Mouse (Mus musculus) thymus, postnatal 14 days (tissue): Measurements from ENCODE around the gene Dda1.

ENCODE experiments used
- DNase-seq: peaks from one replicate; pipeline ENCODE4 v3.0.0; 2021

The Dda1 gene

GRCm38 (mm10) chr8:71497077-71497645, 28.2 kb downstream of the Dda1 start:
- DNase-seq = no peak

DNA sequence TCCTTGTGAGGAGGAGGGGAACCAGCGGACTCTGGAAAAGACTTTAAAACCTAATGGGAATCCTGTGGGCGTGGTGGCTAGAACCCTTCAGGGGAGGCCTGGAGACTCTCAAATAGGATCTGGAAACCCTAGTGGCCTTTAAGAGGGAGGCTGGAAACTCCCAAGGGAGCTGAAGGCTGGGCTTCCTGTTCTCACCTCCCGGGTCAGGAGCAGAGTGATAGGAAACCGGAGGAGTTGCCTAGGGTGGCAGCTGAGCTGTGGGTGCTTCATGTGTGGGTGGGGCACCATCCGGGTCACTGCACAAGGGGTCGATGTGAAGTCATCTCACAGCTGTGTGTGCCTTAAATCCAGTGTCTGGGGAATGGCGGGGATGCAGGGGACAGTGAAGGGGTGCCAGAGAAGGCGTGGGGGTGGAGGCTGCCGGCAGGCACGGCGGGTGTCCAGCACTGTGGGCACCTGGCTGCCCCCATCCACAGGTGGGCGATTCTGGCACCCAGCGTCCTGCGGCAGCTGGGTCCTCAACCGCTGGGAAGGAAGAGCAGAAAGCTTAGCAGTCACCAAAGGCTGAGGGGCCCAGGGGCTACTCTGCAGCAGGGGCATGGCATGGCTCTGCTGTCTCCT, 29.0 kb downstream of the Dda1 start:
- no peak for DNase-seq

DNA sequence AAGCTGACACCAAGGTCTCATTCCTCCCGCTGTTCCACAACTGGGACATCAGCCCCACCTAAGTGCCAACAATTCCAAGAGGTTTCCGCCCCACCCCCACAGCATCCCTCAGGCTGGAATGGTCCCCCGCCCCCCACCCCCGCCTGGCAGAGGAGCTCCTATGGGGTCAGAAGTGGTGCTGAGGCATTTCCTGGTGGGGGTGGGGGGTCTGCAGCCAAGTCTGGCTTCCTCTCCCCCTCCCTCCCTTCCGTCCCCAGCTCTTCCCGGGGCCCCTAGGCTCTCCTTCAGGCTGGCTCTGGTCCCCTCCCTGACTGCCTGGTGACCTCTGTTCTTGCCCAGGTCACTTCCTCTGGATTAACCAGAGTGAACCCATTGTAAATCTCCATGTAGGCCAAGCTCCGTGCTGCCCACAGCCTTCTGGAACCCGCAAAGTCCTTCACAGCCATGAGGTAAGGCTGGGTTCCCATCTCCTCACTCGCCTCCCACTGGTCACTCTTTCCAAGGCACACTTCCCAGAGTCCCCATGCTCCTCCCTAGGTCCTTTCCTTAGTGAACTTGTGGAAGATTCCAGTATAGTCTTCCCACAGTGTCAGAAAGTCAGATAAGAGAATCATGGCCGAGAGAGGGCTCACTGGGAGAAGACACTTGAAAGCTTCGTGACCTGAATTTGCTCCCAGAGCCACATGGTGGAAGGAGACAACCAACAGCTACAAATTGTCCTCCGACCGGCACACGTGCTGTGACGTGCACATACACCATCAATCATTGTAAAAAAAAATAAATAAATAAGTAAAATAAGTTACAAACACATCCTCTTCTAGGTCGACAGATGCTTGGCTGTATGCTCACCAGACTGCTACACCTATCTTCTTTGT, 30.1 kb downstream of the Dda1 start:
- no peak for DNase-seq

GRCm38 (mm10) chr8:71504349-71504748, 35.4 kb downstream of the Dda1 start:
- DNase-seq = no peak

GRCm38 (mm10) chr8:71505326-71505725, 36.3 kb downstream of the Dda1 start:
- no peak for DNase-seq

GRCm38 (mm10) chr8:71505979-71506378, 37.0 kb downstream of the Dda1 start:
- no peak for DNase-seq

DNA sequence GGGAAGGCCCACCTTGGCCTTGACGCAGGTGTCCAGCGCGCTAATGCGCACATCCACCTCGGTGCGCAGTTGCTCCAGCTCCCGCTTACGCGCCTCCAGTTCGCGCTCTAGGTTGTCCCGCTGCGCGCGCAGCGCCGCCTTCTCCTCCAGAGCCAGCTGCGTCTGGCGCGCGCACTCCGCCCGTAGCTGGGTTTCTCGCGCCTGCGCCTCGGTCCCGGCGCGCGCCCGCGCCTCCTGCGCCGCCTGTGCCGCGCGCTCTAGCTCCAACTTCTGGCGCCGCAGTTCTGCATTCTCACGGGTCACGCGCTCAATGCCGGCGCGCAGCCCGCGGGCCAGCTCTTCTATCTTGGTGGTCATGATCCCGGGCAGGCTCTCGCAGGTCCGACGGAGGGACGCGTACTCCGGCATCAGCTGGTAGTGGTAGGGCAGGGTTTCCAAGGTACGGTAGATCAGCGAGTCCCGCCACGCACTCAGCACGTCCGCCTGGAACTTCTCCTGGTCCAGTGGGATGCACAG, 38.6 kb downstream of the Dda1 start:
- peak; percentile 74 for DNase-seq

GRCm38 (mm10) chr8:71509316-71509715, 40.3 kb downstream of the Dda1 start:
- no peak for DNase-seq

DNA sequence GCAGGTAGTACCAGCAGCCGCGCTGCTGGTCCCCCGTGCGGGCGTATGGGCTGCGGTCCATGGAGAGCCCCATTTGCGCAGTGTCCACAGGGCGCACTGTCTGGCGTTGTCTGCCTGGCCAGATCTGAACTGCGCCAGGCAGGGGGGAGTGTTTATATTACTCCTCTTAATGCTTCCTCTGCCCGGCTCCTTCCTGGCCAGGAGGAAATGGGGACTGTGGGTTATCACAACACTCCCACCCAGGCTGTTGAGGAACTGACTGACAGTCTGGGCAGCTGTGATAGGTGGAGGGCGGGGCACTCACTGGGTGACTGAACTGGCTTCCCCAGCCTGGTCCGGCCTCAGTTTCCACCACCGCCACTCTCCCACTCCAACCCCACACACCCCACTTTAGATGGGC, 42.6 kb downstream of the Dda1 start, which contains the start of gene Plvap:
Plvap (minus strand) TSS at position 109 of the 400 bp plus-strand sequence.
- DNase-seq = no peak

GRCm38 (mm10) chr8:71513018-71513754, 44.2 kb downstream of the Dda1 start:
- DNase-seq = no peak

DNA sequence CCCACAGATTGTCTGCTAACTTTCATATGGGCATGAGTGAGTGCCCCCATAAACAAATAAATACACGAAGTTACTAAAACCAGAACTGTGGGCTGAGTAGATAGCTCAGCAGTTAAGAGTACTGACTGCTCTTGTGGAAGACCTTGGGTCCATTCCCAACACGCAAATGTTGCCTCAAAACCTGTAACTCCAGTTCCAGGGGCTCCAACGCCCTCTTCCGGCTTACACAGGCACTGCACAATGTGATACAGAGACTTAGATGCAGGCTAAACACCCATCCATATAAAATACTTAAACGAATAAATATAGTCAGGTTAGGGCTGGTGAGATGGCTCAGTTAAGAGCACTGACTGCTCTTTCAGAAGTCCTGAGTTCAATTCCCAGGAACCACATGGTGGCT, 46.0 kb downstream of the Dda1 start:
- no peak for DNase-seq

DNA sequence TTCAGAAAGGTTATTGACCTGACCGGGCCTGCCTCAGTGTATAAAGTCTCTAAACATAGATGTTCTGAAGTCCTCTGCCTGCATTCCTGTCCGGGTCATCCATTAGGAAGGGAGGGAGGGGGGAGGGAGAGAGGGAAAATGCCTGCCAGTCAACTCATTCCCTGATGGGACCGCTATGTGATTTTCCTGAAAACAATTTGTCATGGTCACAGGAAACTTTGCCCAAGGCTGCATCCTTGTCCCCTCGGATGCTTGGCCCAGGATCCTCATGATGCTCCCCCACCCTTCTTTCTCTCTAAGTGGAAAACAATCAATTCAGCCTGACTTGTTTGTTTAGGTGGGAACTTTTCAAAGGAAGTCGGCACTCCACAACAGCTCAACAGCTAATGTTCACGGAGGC, 47.8 kb downstream of the Dda1 start:
- no peak for DNase-seq

- peak; percentile 66 for DNase-seq
Observed at GRCm38 (mm10) chr8:71519037-71519825, 50.2 kb downstream of the Dda1 start.

DNA sequence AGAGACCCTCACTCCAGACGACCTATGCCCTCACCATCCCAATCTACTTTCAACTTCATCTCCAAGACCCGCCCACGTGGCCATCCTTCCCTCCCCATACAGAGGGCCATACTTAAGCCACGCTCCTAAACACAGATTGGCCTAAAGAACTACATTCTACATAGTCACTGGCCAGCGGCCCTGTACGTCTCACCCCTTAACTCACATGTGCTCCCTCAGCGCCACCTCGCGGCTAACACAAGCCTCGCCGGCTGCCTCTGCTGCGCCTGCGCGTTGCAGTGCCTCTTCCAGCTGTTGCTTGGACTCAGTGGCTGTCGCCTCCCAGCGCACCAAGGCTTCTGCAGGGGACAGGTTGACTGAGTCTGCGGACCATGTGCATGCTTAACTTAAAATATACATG, 52.6 kb downstream of the Dda1 start:
- DNase-seq = peak; percentile 96

DNA sequence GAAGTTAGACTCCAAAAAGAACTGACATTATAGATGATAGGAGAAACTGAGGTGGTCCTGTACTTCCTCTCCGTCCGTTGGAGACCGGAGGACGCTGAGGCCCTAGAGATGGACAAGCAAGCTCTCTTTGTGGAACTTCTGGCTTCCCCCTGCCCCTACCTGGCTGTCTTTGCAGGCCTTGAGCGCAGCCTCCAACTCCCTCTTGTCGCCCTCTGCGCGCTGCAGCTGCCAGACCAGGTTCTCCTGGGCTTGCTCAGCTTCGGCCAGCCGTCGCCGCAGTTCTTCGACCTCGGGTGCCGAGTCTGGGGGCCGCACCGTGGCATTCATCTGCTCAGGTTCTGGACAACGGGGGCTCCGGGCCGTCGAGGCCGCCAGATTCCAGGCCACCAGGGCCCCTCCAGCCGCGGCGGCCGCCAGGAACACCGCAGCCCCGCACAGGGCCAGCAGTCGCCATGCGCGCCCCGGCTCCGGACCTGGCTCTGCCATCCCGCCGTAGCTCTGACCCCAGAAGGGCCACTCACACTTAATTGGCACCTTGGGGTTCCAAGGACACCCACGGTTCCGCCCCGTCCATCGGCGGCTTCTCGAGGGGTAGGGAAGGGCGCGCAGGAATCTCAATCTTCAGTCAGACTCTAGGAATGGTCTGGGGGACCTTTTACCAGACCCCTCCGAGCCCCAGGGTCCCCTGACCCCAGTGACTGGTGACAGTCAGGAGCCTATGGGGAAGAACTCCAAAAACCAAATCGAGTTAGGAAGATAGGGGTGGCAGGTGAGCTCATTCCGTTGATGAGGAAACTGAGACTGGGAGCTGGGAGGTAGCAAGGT, 56.4 kb downstream of the Dda1 start, which contains the start of gene Ccdc194:
Ccdc194 (minus strand) TSS at position 486 of the 825 bp plus-strand sequence.
- DNase-seq = no peak
